Mouse (Mus musculus) kidney, adult 2 months (tissue): Measurements from ENCODE around the gene Atp6v0c.

ENCODE experiments used
- CTCF ChIP-seq: fragments of 200-500 bp; conservative IDR thresholded peaks from 2 replicates; pipeline ENCODE4 v1.5.1; 2011; ENCODE audit warnings: low read depth, mild to moderate bottlenecking, control low read depth, low read length, moderate library complexity, mixed read lengths; ENCODE audit not compliant: insufficient read depth, insufficient read length
- POLR2A ChIP-seq: fragments of 200-500 bp; IDR thresholded peaks from one replicate; pipeline ENCODE4 v1.6.1; 2011; ENCODE audit warnings: low read depth, low read length, control low read depth

DNA sequence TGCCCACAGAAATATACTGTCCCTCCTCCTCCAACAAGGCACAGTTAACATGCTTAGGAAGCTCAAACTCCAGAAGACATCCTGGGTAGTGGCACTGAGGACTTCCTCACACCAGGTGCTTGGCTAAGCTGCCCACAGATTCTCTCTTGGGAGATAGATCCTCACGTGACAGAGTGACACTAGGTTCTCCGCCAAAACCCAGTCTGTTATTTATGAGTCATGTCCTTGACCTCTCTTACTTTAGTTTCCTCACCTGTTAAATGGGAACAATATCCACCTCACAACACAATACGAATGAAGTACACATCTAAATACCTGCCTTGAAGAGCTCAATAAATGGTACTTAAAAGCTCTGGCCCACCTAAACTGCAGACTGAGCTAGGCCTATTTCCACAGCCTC lies 30.2 kb downstream of the Atp6v0c start:
- TF ChIP-seq POLR2A (no peak), CTCF (no peak)
